Mouse (Mus musculus) MEL-GATA-1-ER (cell line): Measurements from ENCODE around the gene Klhdc10.
A peak's percentile ranks its signal among the peaks of the same experiment; 100 is the strongest.
"Not testable (repeated sequence)": the region's sequence is repeated elsewhere in the genome, so short reads cannot be mapped to it uniquely, and the experiment has no call there.

Source experiments
- DNase-seq: peaks from one replicate; pipeline ENCODE4 v3.0.0-alpha.2; 2012; ENCODE audit warnings: low read depth; ENCODE audit errors: extremely low read depth

The Klhdc10 gene

GRCm38 (mm10) chr6:30401308-30402015 is at the start of gene Klhdc10:
Gene Klhdc10, plus strand, starts transcription at chr6:30401868.
- peak; percentile 98 for DNase-seq

- no peak for DNase-seq
These were observed 48.9 kb upstream of the Klhdc10 start for GRCm38 (mm10) chr6:30352762-30353161.

DNA sequence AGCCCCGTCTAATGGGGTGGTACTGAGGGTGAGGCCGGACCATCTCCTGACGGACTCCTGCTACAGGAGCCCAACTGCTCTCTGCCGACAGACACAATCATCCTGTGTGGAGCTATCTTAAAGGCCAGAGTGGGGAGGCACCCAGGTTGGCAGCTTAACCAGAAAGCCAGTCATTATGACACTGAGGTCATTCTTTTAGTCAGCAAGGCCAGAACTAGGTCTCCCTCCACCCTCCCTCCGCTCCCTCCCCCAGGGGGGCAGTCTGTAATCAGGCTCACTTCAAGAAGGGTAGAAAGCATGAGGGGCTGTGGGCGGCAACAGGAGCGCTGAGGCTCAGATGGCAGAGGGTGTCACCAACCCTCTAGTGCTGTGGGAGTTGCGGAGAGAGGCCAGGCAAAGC is 48.0 kb upstream of the Klhdc10 start:
- DNase-seq, result no peak

- DNase-seq, result peak; percentile 49
These were observed 46.9 kb upstream of the Klhdc10 start for GRCm38 (mm10) chr6:30354760-30355159.

- DNase-seq, result no peak
These were observed 46.0 kb upstream of the Klhdc10 start for GRCm38 (mm10) chr6:30355701-30356100.

DNA sequence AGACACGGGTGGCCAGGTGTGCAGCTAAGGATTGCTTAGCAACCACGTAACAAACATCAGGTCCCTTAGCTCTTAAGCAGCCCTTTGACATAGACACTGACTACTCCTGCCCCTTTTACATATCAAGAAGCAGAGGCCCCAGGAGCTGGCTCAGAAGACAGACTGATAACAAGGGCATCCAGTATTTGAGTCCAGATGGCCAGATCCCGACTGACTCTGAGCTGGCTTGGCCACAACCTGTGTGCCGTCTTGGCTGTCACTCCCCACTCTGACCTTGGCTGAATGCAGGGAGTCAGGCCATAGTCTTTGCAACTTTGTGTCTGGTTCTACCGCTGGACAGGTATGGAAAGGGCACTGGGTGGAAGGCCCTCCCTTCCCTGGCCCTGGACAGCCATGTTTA is 45.5 kb upstream of the Klhdc10 start:
- DNase-seq, result no peak

GRCm38 (mm10) chr6:30356680-30357079 is 45.0 kb upstream of the Klhdc10 start:
- no peak for DNase-seq

DNA sequence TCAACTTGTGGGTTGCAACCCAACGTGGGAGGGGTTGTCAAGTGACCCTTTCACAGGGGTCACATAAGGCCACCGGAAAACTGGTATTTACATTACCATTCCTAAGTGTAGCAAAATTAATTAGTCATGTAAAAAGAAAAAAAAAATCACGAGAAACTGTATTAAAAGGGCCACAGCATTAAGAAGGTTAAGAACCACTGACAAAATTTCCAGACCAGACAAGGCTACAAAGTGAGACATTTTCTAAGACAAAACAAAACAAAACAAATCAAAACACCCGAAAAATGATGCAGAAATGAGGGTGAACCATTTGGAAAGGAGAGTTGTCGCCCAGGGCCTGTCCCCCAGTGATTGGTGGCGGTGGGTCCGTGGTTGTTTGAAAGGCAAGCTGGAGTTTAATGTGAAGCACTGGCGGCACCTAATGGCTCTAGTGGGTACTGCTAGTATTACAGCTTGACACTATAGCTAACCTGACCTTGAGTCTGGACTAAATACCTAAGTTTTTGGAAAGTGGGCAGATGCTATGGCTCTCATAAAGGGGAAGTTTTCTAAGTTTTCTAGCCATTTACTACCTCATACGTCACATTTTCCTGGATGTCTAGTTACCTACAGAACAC is 44.0 kb upstream of the Klhdc10 start:
- peak; percentile 56 for DNase-seq

DNA sequence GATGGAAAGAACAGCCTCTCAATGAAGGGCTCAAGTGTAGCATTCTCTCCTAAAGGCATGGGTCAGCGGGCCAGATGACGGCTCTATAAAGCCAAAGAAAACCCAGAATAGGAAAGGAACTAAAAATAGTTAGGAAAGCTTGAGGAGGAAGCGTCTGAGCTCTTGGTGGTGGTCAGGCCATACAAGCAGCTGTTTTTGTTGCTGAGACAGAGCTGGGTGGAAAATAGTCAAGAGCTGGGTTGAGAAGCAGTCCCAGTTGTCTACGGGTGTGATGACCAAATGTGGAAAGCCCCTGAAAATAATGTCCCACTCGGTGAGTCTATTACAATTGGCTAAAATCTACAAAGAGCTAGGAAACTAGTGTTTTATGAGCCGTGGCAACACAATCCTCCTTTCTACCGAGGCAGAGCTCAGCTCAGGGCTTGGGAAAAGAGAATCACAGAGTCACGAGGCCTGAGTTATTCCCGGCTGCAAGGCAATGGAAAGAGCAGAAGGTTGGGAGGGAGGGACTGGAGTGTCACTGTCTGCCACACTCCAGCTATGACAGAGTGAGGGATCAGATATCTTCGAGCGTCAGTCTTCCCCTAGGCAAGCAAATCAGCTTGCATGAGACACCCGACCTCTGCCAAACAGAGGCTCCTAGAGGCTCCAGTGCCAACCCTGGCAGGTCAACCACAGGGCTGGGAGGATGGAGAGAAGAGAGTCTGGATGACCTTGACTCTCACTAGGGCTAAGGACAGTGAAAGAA is 41.7 kb upstream of the Klhdc10 start:
- DNase-seq, result no peak

DNA sequence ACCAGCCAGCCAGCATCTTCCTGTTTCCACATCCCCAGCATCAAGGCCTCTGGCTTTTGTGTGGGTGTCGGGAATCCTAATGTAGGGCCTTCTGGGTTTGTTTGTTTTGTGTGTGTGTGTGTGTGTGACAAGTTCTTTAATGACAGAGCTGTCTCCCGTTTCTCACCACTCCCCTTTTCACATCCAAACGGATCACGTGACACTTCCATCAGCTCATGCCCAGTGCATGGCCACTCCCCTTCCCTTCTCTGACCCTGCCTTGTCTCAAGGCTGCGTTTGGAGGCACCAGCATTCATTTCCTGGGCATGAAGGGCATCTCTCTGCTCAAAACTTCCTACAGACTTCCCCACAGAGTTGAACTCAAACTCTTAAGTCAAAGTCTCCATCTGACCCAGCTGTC is 37.9 kb upstream of the Klhdc10 start:
- no peak for DNase-seq

DNA sequence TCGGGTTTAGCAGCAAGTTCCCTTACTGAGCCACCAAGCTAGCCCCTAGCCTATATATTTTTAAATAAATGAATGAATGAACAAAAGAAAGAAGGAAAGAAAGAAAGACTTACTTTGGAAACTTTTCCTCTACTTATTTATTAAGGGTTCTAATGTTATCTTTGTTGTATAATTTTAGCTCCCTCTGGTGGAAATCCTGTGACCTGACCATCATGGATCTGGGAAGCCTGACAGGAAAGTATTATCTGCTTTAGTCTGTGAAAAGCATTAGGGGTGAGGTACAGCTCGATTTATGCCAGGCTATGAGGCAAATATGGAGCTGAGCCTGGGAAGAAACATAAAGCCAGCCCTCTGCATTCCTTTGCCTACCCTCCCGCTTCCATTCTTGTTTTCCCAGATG is 32.4 kb upstream of the Klhdc10 start:
- DNase-seq, result no peak

- DNase-seq, result no peak
These were observed 28.9 kb upstream of the Klhdc10 start for GRCm38 (mm10) chr6:30372627-30373369.

DNA sequence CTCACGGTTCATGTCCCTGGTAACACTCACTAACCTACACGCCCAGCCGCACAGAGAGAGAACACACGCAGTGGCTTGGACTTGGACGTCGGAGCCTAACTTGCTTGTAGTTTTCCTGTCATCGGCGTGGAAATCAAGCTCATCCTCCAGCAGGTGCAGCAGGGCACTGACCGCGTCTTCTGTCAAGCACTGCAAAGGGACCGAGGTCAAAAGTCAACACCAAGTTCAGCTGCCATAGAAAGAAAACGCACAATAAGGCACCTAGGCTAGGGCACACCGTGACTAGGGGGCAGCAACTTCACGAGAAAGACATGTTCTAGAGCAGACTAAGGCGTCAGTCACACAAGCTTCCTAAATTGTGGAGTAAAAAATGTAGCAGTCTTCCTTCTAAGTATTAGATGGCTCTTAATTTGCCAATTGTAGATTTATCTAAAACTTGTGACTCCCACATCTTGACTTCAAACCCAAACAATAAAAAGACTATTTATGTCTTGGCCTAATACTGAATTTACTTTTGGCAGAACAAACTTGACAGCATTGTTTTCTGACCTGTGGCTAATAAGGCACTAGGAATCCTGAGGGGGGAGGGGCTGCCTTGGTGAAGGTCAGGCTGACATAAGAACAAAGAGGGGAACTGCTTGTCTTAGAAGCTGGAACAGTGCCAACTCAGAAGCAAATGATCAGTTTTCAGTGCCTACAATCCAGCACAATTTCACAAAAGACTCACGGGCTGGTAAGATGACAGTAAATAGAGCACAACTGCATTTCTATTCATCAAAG is 26.7 kb upstream of the Klhdc10 start:
- no peak for DNase-seq

- DNase-seq, result no peak
These were observed 25.9 kb upstream of the Klhdc10 start for GRCm38 (mm10) chr6:30375791-30376190.

DNA sequence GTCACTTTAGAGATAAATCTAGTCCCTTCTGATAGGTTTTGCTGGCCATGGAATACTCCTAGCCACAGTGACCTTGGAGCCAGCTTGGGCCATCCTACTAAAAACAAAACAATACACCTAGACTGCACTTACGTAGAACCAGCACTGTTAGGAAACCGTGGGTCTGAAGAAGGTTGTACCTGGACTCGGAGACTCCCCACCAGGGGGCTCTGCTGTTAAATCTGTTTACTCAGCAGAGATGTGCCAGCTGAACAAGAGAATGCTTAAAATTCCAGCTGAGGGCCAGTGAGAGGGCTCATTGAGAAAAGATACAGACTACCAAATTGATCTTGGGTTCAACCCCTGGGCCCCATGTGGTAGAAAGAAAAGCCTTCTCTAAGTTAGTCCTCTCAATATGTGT is 20.6 kb upstream of the Klhdc10 start:
- DNase-seq, result no peak

DNA sequence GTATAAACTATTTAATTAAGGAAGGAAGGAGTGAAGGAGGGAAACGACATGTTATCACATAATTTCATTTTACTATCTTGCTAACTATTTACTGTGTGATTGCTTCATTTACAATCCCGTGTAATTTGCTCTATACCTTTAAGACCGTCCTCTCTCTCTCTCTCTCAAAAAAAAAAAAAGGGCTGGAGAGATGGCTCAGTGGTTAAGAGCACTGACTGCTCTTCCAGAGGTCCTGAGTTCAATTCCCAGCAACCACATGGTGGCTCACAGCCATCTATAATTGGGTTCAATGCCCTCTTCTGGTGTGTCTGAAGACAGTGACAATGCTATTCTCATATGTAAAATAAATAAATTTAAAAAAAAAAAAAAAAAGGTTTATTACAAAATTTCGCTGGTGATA is 11.4 kb upstream of the Klhdc10 start:
- not testable (repeated sequence) for DNase-seq

DNA sequence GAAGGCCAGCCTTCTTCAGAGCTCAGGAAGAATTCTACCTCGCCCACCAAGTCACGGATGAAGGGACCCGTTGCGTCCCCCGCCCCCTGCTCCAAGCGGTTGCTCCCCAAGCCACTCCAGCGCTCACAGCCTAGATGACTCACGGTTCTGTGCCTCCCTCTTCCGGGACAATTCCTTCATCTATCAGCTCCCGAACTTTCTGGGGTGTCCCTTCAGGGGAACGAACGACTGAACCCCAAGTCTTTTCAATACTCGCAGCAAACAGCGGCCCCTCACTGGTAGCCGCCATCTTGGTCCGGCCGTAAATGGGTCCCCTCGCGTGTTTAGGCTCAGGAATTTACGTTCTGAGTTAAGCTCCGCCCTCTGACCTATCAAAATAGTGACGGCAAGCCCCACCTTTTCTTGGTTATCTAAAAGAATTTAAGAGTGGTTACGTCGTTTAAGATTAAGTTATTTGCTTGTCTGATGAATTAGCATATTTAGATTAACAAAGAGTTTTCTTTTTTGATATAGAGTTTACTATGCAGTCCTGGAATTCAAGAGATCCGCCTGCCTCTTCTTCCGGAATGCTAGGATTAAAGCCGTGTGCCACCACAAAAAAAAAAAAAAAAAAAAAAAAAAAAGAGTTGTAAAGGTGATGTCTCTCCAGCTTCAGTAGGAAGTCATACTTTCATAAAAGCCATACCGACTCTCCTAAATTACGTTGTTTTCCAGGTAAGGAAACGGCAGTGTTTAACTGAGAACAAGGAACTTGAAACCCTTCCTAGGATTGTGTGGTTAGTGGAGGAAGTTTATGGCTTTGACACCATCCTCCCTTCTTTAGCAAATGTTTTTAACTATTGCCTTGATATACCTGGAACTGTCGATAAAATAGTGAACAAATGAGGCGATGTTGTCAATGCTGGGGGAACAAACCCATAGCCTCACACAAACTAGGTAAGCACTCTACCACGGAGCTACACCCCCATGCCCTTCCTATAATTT is 10.7 kb upstream of the Klhdc10 start, which contains the start of gene Zc3hc1:
TSS of gene Zc3hc1 (minus strand) at position 315 of the 984 bp plus-strand sequence.
- DNase-seq, result peak; percentile 93

DNA sequence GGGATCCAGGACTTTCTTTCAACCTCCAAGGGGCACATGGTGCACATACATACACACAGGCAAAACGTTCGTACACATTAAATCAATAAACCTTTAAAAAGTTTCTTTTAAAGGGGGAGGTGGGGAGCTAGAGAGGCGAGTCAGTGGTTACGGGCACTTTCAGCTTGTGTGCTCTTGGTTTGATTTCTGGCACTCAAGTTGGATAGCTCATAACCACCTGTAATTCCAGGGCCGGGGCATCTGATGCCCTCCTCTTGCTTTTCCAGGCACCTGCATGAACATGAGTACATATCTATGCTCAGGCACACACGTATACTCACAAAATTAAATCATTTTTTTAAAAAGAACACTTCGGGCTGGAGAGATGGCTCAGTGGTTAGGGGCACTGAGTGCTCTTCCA is 9.7 kb upstream of the Klhdc10 start:
- DNase-seq, result no peak

DNA sequence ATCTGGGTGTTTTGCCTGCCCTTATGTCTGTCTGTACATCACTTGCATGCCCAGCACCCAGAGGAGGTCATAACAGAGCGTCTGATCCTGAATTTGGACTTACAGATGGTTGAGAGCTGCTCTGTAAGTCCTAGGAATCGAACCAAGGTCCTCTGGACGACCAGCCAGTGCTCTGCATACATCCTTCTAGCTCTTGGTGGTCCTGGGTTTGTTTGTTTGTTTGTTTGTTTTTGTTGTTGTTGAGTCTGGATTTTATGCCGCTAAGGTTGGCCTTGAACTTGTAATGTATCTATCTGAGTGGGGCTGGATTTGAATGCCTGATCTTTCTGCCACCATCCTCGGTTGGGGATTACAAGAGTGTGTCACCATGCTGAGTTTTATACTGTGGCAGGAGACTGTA is 1.5 kb upstream of the Klhdc10 start:
- no peak for DNase-seq

- no peak for DNase-seq
These were observed 952 bp upstream of the Klhdc10 start for GRCm38 (mm10) chr6:30400716-30401115.
